Mouse (Mus musculus): ENCODE results near the gene Ttc27. TPM values are rescaled to one million over a fixed set of nuclear protein-coding genes. Genes with fewer than 3 reads are reported as not detected.

Ttc27 gene
- polyA plus RNA-seq, 1 experiment, result 23.0 TPM

- WGBS, result 88% methylated on average over 14 of the region's 14 CpGs
- Histone ChIP-seq H3K4me1 (ENCODE audit: control insufficient read depth, insufficient read depth, low read length) (no peaks in the 10 kb centered on the region), H3K4me3 (replicated peaks; ENCODE audit: control insufficient read depth, low read depth, low read length) (no peak overlapping the region), H3K27ac (ENCODE audit: control insufficient read depth, insufficient read depth, low read depth, low read length, poor library complexity) (no peak overlapping the region)
- no peak for TF ChIP-seq POLR2A (IDR thresholded peaks at IDR 0.05; ENCODE audit: borderline replicate concordance, control insufficient read depth, low read depth, low read length)
- no peak for TF ChIP-seq CTCF (IDR thresholded peaks at IDR 0.05; ENCODE audit: control insufficient read depth, insufficient read depth, low read length)
Measured at GRCm38 (mm10) chr17:74796023-74796699, 78.6 kb downstream of the Ttc27 start.

GRCm38 (mm10) chr17:74799865-74800264, 82.3 kb downstream of the Ttc27 start:
- 72% methylated on average over 6 of the region's 6 CpGs for WGBS

DNA sequence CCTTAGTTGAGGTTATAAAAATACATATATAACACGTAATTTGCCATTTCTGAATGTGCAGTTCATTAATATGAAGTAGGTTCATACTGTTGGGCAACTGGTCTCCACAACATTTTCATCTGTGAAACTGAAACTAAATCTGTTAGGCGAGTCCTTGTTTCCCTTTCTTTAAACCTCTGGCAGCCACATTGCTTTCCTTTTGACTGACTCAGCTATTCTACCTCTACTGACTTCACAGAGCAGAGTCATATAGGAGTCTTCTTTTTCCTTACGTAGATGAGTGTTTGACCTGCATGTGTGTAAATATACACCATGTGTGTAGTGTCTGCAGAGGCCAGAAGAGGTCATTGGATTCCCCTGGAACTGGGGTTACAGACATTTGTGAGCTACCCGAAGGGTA, 85.2 kb downstream of the Ttc27 start:
- no peak overlapping the region for H3K4me3 ChIP-seq (replicated peaks; ENCODE audit: control insufficient read depth, low read depth, low read length)
- no peaks in the 10 kb centered on the region; the same call in 1 of the 2 replicates for H3K4me1 ChIP-seq (ENCODE audit: control insufficient read depth, insufficient read depth, low read length)
- no peak overlapping the region for H3K27ac ChIP-seq (ENCODE audit: control insufficient read depth, insufficient read depth, low read depth, low read length, poor library complexity)
- TF ChIP-seq CTCF (IDR thresholded peaks at IDR 0.05; ENCODE audit: control insufficient read depth, insufficient read depth, low read length), result no peak
- TF ChIP-seq POLR2A (IDR thresholded peaks at IDR 0.05; ENCODE audit: borderline replicate concordance, control insufficient read depth, low read depth, low read length), result no peak
- 42% methylated on average over 4 of the region's 4 CpGs for WGBS

More at GRCm38 (mm10) chr17:74799865-74800264, 82.3 kb downstream of the Ttc27 start:
- Histone ChIP-seq H3K4me3 (replicated peaks; ENCODE audit: control insufficient read depth, low read depth, low read length) (no peak overlapping the region), H3K27ac (ENCODE audit: control insufficient read depth, insufficient read depth, low read depth, low read length, poor library complexity) (no peak overlapping the region), H3K4me1 (ENCODE audit: control insufficient read depth, insufficient read depth, low read length) (no peaks in the 10 kb centered on the region; the same call in 1 of the 2 replicates)
- no peak for TF ChIP-seq CTCF (IDR thresholded peaks at IDR 0.05; ENCODE audit: control insufficient read depth, insufficient read depth, low read length)
- no peak for TF ChIP-seq POLR2A (IDR thresholded peaks at IDR 0.05; ENCODE audit: borderline replicate concordance, control insufficient read depth, low read depth, low read length)

DNA sequence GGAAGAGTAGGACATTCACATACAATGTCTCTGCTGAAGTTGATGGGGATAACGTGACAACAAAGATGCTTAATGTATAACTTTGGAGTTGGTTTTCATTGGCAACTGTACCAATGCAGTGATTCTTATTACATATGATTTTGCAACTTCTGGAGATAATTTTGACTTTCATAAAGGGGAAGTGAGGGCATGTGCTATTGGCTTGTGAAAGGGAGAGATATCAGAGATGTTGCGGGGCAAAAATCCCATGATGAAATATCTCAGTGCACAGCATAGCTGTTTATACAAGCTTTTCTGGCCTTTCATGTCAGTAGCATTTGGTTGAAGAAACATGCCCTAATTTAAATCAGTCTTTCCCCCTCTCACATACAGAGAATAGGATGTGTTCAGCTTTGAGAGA, 86.3 kb downstream of the Ttc27 start:
- no peak overlapping the region for H3K27ac ChIP-seq (ENCODE audit: control insufficient read depth, insufficient read depth, low read depth, low read length, poor library complexity)
- TF ChIP-seq POLR2A (IDR thresholded peaks at IDR 0.05; ENCODE audit: borderline replicate concordance, control insufficient read depth, low read depth, low read length) (no peak), CTCF (IDR thresholded peaks at IDR 0.05; ENCODE audit: control insufficient read depth, insufficient read depth, low read length) (no peak)
- WGBS, result 52% methylated on average over 2 of the region's 2 CpGs
- H3K4me1 ChIP-seq (ENCODE audit: control insufficient read depth, insufficient read depth, low read length), result no peaks in the 10 kb centered on the region; the same call in 1 of the 2 replicates
- no peak overlapping the region for H3K4me3 ChIP-seq (replicated peaks; ENCODE audit: control insufficient read depth, low read depth, low read length)

- TF ChIP-seq CTCF (IDR thresholded peaks at IDR 0.05; ENCODE audit: control insufficient read depth, insufficient read depth, low read length) (no peak), POLR2A (IDR thresholded peaks at IDR 0.05; ENCODE audit: borderline replicate concordance, control insufficient read depth, low read depth, low read length) (no peak)
- 81% methylated on average over 9 of the region's 9 CpGs for WGBS
- Histone ChIP-seq H3K4me1 (ENCODE audit: control insufficient read depth, insufficient read depth, low read length) (no peaks in the 10 kb centered on the region; the same call in 1 of the 2 replicates), H3K27ac (ENCODE audit: control insufficient read depth, insufficient read depth, low read depth, low read length, poor library complexity) (no peak overlapping the region), H3K4me3 (replicated peaks; ENCODE audit: control insufficient read depth, low read depth, low read length) (no peak overlapping the region)
Measured at GRCm38 (mm10) chr17:74804321-74804930, 86.9 kb downstream of the Ttc27 start.

DNA sequence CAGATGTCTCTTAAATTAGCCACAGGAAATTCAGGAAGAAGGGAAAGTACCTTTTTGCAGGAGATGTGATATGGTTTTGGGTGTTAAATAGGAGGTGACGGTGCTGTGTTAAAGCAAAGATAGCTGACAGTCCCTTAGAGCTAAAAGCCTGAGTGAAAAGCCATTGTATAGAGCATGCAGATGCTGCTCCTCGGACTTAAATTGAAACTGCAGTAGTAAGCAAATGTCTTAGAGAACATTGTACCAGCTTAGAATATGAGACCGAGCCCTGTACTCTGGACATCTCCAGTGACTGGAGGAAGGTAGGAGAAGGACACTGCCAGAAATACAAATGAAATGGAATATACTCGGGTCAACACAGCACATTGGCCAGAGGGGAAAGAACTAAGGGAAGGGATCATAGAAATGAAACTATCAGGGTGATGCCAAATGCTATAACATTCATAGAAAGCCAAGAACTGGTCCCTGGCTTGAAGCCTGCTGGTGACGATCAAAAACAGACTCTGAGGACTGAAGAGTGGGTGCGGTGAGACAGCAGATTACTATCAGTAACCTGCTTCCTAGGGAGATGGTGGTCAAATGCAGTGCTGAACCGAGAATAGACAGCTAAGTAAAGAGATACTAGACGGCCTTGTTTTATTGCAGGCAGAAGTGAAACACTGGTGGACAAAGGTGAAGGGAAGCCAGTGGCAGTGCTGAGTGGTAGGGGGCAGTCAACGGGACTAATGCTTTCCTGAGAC, 90.1 kb downstream of the Ttc27 start:
- WGBS, result 39% methylated on average over 9 of the region's 9 CpGs
- Histone ChIP-seq H3K4me3 (replicated peaks; ENCODE audit: control insufficient read depth, low read depth, low read length) (no peak overlapping the region), H3K27ac (ENCODE audit: control insufficient read depth, insufficient read depth, low read depth, low read length, poor library complexity) (no peak overlapping the region), H3K4me1 (ENCODE audit: control insufficient read depth, insufficient read depth, low read length) (no peaks in the 10 kb centered on the region; the same call in 1 of the 2 replicates)
- TF ChIP-seq CTCF (IDR thresholded peaks at IDR 0.05; ENCODE audit: control insufficient read depth, insufficient read depth, low read length), result no peak
- TF ChIP-seq POLR2A (IDR thresholded peaks at IDR 0.05; ENCODE audit: borderline replicate concordance, control insufficient read depth, low read depth, low read length), result no peak

DNA sequence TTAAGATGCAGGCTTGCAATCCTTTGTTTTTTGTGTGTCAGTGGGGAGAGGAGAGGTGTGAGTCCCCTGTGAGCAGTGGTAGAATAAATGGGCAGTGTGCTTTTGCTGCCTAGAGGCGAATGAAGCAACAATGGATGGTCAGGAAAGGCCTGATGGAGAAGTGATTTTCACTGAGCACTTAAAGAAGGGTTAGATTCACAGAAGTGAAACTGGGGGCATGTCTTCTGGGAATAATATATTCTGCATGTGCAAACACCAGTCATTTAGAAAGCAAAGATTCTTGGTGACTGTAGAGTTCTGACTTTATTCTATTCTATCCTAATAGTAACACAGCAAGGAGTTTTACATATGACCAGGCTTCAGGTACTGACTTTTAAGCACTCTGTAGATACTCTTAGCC, 90.8 kb downstream of the Ttc27 start:
- WGBS, result 49% methylated on average over 1 of the region's 1 CpGs

DNA sequence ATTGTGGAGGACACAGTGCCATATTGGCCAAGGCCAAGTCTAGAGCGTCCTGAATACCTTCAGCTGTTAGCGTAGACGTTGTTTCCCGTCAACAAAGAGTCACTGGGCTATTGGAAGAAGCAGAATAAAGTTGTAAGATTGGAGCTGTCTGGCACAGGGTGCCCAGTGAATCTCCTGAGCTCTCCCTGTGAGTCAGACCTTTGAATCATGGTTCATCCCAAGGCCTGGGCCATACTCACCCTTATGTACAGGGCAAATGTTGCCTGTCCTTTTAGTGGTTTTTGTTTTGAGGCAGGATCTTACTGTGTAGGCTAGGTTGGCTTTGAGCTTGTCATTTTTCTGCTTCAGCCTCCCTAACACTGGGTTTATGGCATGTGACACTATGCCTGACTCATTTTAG, 91.4 kb downstream of the Ttc27 start:
- no peaks in the 10 kb centered on the region; the same call in 1 of the 2 replicates for H3K4me1 ChIP-seq (ENCODE audit: control insufficient read depth, insufficient read depth, low read length)
- H3K27ac ChIP-seq (ENCODE audit: control insufficient read depth, insufficient read depth, low read depth, low read length, poor library complexity), result no peak overlapping the region
- TF ChIP-seq POLR2A (IDR thresholded peaks at IDR 0.05; ENCODE audit: borderline replicate concordance, control insufficient read depth, low read depth, low read length) (no peak), CTCF (IDR thresholded peaks at IDR 0.05; ENCODE audit: control insufficient read depth, insufficient read depth, low read length) (no peak)
- no peak overlapping the region for H3K4me3 ChIP-seq (replicated peaks; ENCODE audit: control insufficient read depth, low read depth, low read length)
- 87% methylated on average over 4 of the region's 4 CpGs for WGBS

More for the DNA sequence above, 90.8 kb downstream of the Ttc27 start:
- Histone ChIP-seq H3K4me3 (replicated peaks; ENCODE audit: control insufficient read depth, low read depth, low read length) (no peak overlapping the region), H3K4me1 (ENCODE audit: control insufficient read depth, insufficient read depth, low read length) (no peaks in the 10 kb centered on the region; the same call in 1 of the 2 replicates), H3K27ac (ENCODE audit: control insufficient read depth, insufficient read depth, low read depth, low read length, poor library complexity) (no peak overlapping the region)
- TF ChIP-seq CTCF (IDR thresholded peaks at IDR 0.05; ENCODE audit: control insufficient read depth, insufficient read depth, low read length) (no peak), POLR2A (IDR thresholded peaks at IDR 0.05; ENCODE audit: borderline replicate concordance, control insufficient read depth, low read depth, low read length) (no peak)

Measured in bone marrow, adult 2 months (tissue).